Mouse (Mus musculus): ENCODE data around the gene C130050O18Rik.

- TF ChIP-seq CTCF (IDR thresholded peaks at IDR 0.05; ENCODE audit: low read depth) (no peak), EP300 (IDR thresholded peaks at IDR 0.05; ENCODE audit: low read depth) (no peak)
These were observed 7.6 kb upstream of the C130050O18Rik start for GRCm38 (mm10) chr5:139397359-139397916.

Measured in liver, embryonic 14.5 days (tissue).